Mouse (Mus musculus) lung, embryonic 14.5 days (tissue): Measurements from ENCODE around the gene Usp33. TPM values are rescaled to one million over a fixed set of nuclear protein-coding genes. Genes with fewer than 3 reads are reported as not detected.

Experiments
- ATAC-seq: fragments of 200-750 bp; cut with Nextera tagmentation; 2 replicates; pipeline ENCODE4 v1.8.0; 2017; ENCODE audit warnings: mild to moderate bottlenecking, moderate TSS enrichment, moderate library complexity; ENCODE audit not compliant: insufficient read depth
- DNase-seq: peaks from one replicate; pipeline ENCODE4 v3.0.0-alpha.2; 2015
- H3K27ac ChIP-seq: fragments of 300-500 bp; sonication (generic); 2 replicates; pipeline ENCODE4 v1.5.1; 2014; ENCODE audit warnings: low read depth, mild to moderate bottlenecking, moderate library complexity
- H3K27me3 ChIP-seq: fragments of 300-500 bp; sonication (generic); 2 replicates; pipeline ENCODE4 v1.6.1; 2014; ENCODE audit warnings: low read length, control low read depth; ENCODE audit not compliant: insufficient read depth
- H3K36me3 ChIP-seq: fragments of 300-500 bp; sonication (generic); 2 replicates; pipeline ENCODE4 v1.6.1; 2014; ENCODE audit warnings: control low read depth; ENCODE audit not compliant: insufficient read depth
- H3K4me1 ChIP-seq: fragments of 300-500 bp; sonication (generic); 2 replicates; pipeline ENCODE4 v1.6.1; 2014; ENCODE audit warnings: antibody characterized with exemption, control low read depth; ENCODE audit not compliant: insufficient read depth
- H3K4me2 ChIP-seq: fragments of 300-500 bp; sonication (generic); 2 replicates; pipeline ENCODE4 v1.6.1; 2014; ENCODE audit warnings: mild to moderate bottlenecking
- H3K4me3 ChIP-seq: fragments of 300-500 bp; sonication (generic); 2 replicates; pipeline ENCODE4 v1.5.1; 2014; ENCODE audit warnings: low read depth, low read length
- H3K9ac ChIP-seq: fragments of 300-500 bp; sonication (generic); 2 replicates; pipeline ENCODE4 v1.6.1; 2014
- H3K9me3 ChIP-seq: fragments of 300-500 bp; sonication (generic); 2 replicates; pipeline ENCODE4 v1.6.1; 2016; ENCODE audit warnings: low read depth, low read length, control low read depth
- CTCF ChIP-seq: IDR thresholded peaks from 2 replicates; pipeline ENCODE4 v1.5.1; 2016; ENCODE audit warnings: antibody characterized with exemption, low read depth
- WGBS: fragments of 180-500 bp; shearing (Covaris S2); extraction: QIAGEN DNeasy Blood & Tissue Kit; methylation state at CpG from one replicate; pipeline ENCODE4 v1.1.7; 2014; 5-methylcytosine and 5-hydroxymethylcytosine counted together
- polyA plus RNA-seq: library from polyadenylated mRNA; unstranded; fragments of >200 nt; fragmentation: Nextera tagmentation; extraction: Ambion mirVana; gene quantifications from 2 replicates; pipeline ENCODE4 v1.2.1, GENCODE M21; 2014

Gene Usp33
- polyA plus RNA-seq, 1 experiment from 2014 or later, result 57.4 TPM

- 0 out of 2 replicates have a peak, but pooled peaks cover 3% of the 10 kb centered on the region for H3K4me1 ChIP-seq
- 77% methylated on average over 10 of the region's 10 CpGs for WGBS
- ATAC-seq (no peak), DNase-seq (no peak)
- no peak overlapping the region for H3K27ac ChIP-seq
- no peak overlapping the region for H3K4me3 ChIP-seq
- TF ChIP-seq CTCF, result no peak
- H3K36me3 ChIP-seq, result peaks cover 3% of the 10 kb centered on the region; the same call in 1 of the 2 replicates
- no peaks in the 10 kb centered on the region for H3K9me3 ChIP-seq
- no peak overlapping the region for H3K4me2 ChIP-seq
- no peak overlapping the region for H3K9ac ChIP-seq
- no peaks in the 10 kb centered on the region for H3K27me3 ChIP-seq
Measured at GRCm38 (mm10) chr3:152353434-152354177, 7.3 kb downstream of the Usp33 start.

GRCm38 (mm10) chr3:152355361-152355760 is 9.1 kb downstream of the Usp33 start:
- peaks cover 18% of the 10 kb centered on the region for H3K36me3 ChIP-seq
- 17% methylated on average over 5 of the region's 5 CpGs for WGBS
- no peak overlapping the region for H3K4me3 ChIP-seq
- DNase-seq (peak; percentile 81), ATAC-seq (peak; percentile 90)
- no peaks in the 10 kb centered on the region for H3K9me3 ChIP-seq
- H3K9ac ChIP-seq, result no peak overlapping the region
- no peak for TF ChIP-seq CTCF
- 0 out of 2 replicates have a peak, but pooled peaks cover 3% of the 10 kb centered on the region for H3K4me1 ChIP-seq
- no peaks in the 10 kb centered on the region for H3K27me3 ChIP-seq
- H3K27ac ChIP-seq, result no peak overlapping the region
- no peak overlapping the region for H3K4me2 ChIP-seq

GRCm38 (mm10) chr3:152356751-152357150 is 10.5 kb downstream of the Usp33 start:
- no peak overlapping the region for H3K9ac ChIP-seq
- TF ChIP-seq CTCF, result no peak
- no peak overlapping the region for H3K27ac ChIP-seq
- H3K9me3 ChIP-seq, result no peaks in the 10 kb centered on the region
- H3K4me2 ChIP-seq, result no peak overlapping the region
- 0 out of 2 replicates have a peak, but pooled peaks cover 3% of the 10 kb centered on the region for H3K4me1 ChIP-seq
- no peaks in the 10 kb centered on the region for H3K27me3 ChIP-seq
- H3K36me3 ChIP-seq, result peaks cover 32% of the 10 kb centered on the region
- 84% methylated on average over 9 of the region's 9 CpGs for WGBS
- no peak overlapping the region for H3K4me3 ChIP-seq
- ATAC-seq, result no peak
- no peak for DNase-seq

- Histone ChIP-seq H3K27me3 (no peaks in the 10 kb centered on the region), H3K4me1 (0 out of 2 replicates have a peak, but pooled peaks cover 3% of the 10 kb centered on the region), H3K9ac (no peak overlapping the region), H3K9me3 (no peaks in the 10 kb centered on the region), H3K4me2 (no peak overlapping the region), H3K4me3 (no peak overlapping the region), H3K36me3 (peaks cover 54% of the 10 kb centered on the region), H3K27ac (no peak overlapping the region)
- 80% methylated on average over 7 of the region's 7 CpGs for WGBS
- DNase-seq, result no peak
- no peak for TF ChIP-seq CTCF
- no peak for ATAC-seq
Measured at GRCm38 (mm10) chr3:152359151-152359550, 12.9 kb downstream of the Usp33 start.

GRCm38 (mm10) chr3:152364181-152364580 is 17.9 kb downstream of the Usp33 start:
- no peak overlapping the region for H3K9ac ChIP-seq

GRCm38 (mm10) chr3:152376063-152376462 is 29.8 kb downstream of the Usp33 start:
- no peak for ATAC-seq
- H3K27ac ChIP-seq, result no peak overlapping the region
- no peak for TF ChIP-seq CTCF
- H3K9me3 ChIP-seq, result no peaks in the 10 kb centered on the region
- no peak overlapping the region for H3K4me3 ChIP-seq
- DNase-seq, result no peak
- no peak overlapping the region for H3K4me2 ChIP-seq
- peaks cover 84% of the 10 kb centered on the region for H3K36me3 ChIP-seq
- no peak overlapping the region for H3K9ac ChIP-seq
- H3K4me1 ChIP-seq, result no peaks in the 10 kb centered on the region
- H3K27me3 ChIP-seq, result no peaks in the 10 kb centered on the region
- WGBS, result 85% methylated on average over 4 of the region's 4 CpGs

More at GRCm38 (mm10) chr3:152364181-152364580, 17.9 kb downstream of the Usp33 start:
- Histone ChIP-seq H3K4me2 (no peak overlapping the region), H3K4me1 (no peaks in the 10 kb centered on the region), H3K36me3 (peaks cover 90% of the 10 kb centered on the region), H3K4me3 (no peak overlapping the region), H3K27ac (no peak overlapping the region), H3K27me3 (no peaks in the 10 kb centered on the region), H3K9me3 (no peaks in the 10 kb centered on the region)
- DNase-seq, result no peak
- WGBS, result 80% methylated on average over 2 of the region's 2 CpGs
- no peak for TF ChIP-seq CTCF
- no peak for ATAC-seq

- 69% methylated on average over 11 of the region's 11 CpGs for WGBS
Measured at GRCm38 (mm10) chr3:152384106-152384505, 37.8 kb downstream of the Usp33 start.

More at GRCm38 (mm10) chr3:152384106-152384505, 37.8 kb downstream of the Usp33 start:
- Histone ChIP-seq H3K4me2 (no peak overlapping the region), H3K9ac (no peak overlapping the region), H3K9me3 (no peaks in the 10 kb centered on the region), H3K4me3 (no peak overlapping the region), H3K27me3 (no peaks in the 10 kb centered on the region), H3K36me3 (peaks cover 70% of the 10 kb centered on the region), H3K4me1 (no peaks in the 10 kb centered on the region), H3K27ac (no peak overlapping the region)
- ATAC-seq (no peak), DNase-seq (no peak)
- TF ChIP-seq CTCF, result no peak
